Mouse (Mus musculus) natural killer cell, adult 2 months (primary cell): Measurements from ENCODE around the gene Tex30.

Experiments used
- DNase-seq, 2 experiments: peaks; one replicate each; pipeline ENCODE4 v3.0.0; 2022; ENCODE audit warnings: low spot score in 2 of 2

The Tex30 gene

GRCm38 (mm10) chr1:44042555-44042915, 59.7 kb downstream of the Tex30 start:
- DNase-seq, result no peak

DNA sequence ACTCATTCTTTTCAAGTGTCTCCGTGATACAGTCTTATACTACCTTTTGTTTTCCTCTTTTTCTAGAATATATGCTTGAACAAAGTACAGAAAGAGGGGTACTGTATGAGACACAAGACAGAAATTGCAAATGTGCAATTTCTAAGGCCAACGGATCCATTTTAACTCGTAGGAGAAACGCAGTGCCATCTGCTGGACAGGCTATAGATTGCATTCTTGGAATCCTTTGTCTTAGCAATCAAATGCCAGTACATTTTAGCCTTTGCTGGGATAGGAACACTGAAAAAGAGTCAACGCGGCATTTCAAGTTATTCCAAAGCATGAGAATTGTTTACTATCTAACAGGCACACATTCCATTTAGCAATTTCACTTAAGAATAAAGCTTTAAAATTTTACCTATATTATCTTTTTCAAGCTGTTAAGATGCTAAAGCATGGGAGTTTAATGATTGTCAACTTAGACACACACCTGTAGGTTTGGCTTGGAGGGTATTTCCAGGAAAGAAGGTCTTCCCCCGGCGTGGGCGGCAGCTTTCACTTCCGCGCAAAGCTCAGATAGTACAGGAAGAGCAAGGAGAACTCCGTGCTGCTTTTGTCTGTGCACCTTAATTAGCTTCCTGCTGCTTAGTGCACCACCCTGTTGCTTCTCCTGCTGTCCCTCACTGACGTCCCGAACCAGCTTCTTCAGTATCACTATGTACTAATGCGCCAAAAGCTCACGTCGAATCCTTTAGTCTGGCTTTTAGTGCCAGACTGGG, 60.3 kb downstream of the Tex30 start:
- DNase-seq, result peak; percentile 23 to 57
